ENCODE assay signal across 15 mouse cellular contexts in the genomic region with DNA sequence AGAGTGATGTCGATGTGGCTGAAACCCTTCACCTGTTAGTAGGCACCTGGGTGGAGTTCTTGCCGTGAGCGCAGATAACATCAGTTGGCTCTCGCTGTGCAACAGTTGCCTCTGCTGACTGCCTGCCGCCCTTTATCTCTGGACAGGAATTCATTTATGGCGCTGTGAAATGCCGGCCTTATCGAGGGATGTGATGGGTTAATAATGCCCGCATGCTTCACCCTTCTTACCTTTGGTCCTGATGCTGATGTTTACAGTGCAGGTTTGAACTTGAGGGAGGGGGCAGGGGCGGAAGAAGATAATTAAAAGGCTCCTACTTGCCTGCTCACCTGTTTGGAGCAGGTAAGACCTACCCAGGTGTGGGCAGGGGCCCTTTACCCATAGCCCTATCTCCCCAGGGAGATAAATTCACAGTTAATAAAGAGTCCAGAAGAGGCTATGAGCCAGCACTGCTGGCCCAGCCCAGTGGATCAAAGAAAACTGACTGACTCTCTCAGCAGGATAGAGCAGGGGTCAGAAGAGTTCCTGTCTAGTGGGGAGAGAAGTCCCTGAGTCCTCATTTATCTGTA.
"Had no signal": no experiment of that assay in that cellular context is flagged by ENCODE, and none has a peak within 500 bp of the region (broad histone marks: within the 10 kb centered on the region; RNA-seq: fewer than 3 reads in every experiment).

No protein-coding gene starts in this region.

- H3K36me3 ChIP-seq: kidney, embryonic 15.5 days; liver, embryonic 13.5 days had no signal

- H3K9me3 ChIP-seq: kidney, embryonic 15.5 days; liver, embryonic 13.5 days had no signal

- DNase-seq: kidney, adult 11 months; kidney, adult 8-10 months; kidney, postnatal 10 days; kidney, postnatal 36 days; layer of hippocampus, postnatal 36 days; liver, embryonic 13.5 days; lung, adult 2 months; lung, postnatal 14 days; lung, postnatal 4 days; midbrain, embryonic 14.5 days; right cerebral cortex, postnatal 25 days; thymus, postnatal 25 days had no signal

- H3K27ac ChIP-seq: kidney, embryonic 15.5 days; left cerebral cortex, adult 2 months; liver, embryonic 13.5 days had no signal

- H3K4me2 ChIP-seq: kidney, embryonic 15.5 days; liver, embryonic 13.5 days; midbrain, embryonic 11.5 days had no signal

- H3K9ac ChIP-seq: kidney, embryonic 15.5 days; liver, embryonic 13.5 days had no signal

- H3K4me3 ChIP-seq: kidney, embryonic 15.5 days; left cerebral cortex, adult 2 months; liver, embryonic 13.5 days had no signal

- H3K4me1 ChIP-seq: kidney, embryonic 15.5 days; liver, embryonic 13.5 days had no signal

- H3K27me3 ChIP-seq: liver, embryonic 13.5 days had no signal
